Mouse (Mus musculus) liver, adult 2 months (tissue): ENCODE results near the gene Faf1. TPM values are rescaled to one million over a fixed set of nuclear protein-coding genes. Genes with fewer than 3 reads are reported as not detected.
"Not testable (repeated sequence)": the region's sequence is repeated elsewhere in the genome, so short reads cannot be mapped to it uniquely, and the experiment has no call there.

Source experiments
- DNase-seq: peaks from one replicate; pipeline ENCODE4 v3.0.0-alpha.2; 2011; ENCODE audit warnings: low read depth, low spot score; ENCODE audit errors: extremely low read depth
- H3K27ac ChIP-seq: fragments of 200-500 bp; replicated peaks from 2 replicates; pipeline ENCODE4 v1.5.1; 2012; ENCODE audit warnings: low read depth, mild to moderate bottlenecking, control low read depth, inconsistent platforms, low read length; ENCODE audit not compliant: insufficient read depth
- H3K27me3 ChIP-seq: fragments of 200-500 bp; 2 replicates; pipeline ENCODE4 v1.6.1; 2012; ENCODE audit warnings: mild to moderate bottlenecking, moderate library complexity, low read length, inconsistent platforms; ENCODE audit not compliant: control insufficient read depth, insufficient read depth
- H3K36me3 ChIP-seq: fragments of 200-500 bp; 2 replicates; pipeline ENCODE4 v1.6.1; 2012; ENCODE audit warnings: low read length, inconsistent platforms; ENCODE audit not compliant: control insufficient read depth, insufficient read depth
- H3K4me1 ChIP-seq: fragments of 200-500 bp; 2 replicates; pipeline ENCODE4 v1.6.1; 2011; ENCODE audit warnings: low read length; ENCODE audit not compliant: control insufficient read depth, insufficient read depth
- H3K4me3 ChIP-seq: fragments of 200-500 bp; 2 replicates; pipeline ENCODE4 v1.5.1; 2011; ENCODE audit warnings: low read depth, mild to moderate bottlenecking, control low read depth, low read length, moderate library complexity; ENCODE audit not compliant: insufficient read depth
- H3K79me2 ChIP-seq: fragments of 200-500 bp; 2 replicates; pipeline ENCODE4 v1.6.1; 2012; ENCODE audit warnings: inconsistent platforms, mild to moderate bottlenecking, low read length, moderate library complexity; ENCODE audit not compliant: control insufficient read depth, insufficient read depth
- H3K9ac ChIP-seq: fragments of 200-500 bp; 2 replicates; pipeline ENCODE4 v1.6.1; 2012; ENCODE audit warnings: low read depth, mild to moderate bottlenecking, control low read depth, inconsistent platforms, low read length
- CTCF ChIP-seq: fragments of 200-500 bp; IDR thresholded peaks from 2 replicates; pipeline ENCODE4 v1.5.1; 2011; ENCODE audit warnings: low read depth, low read length, control low read depth
- POLR2A ChIP-seq: fragments of 200-500 bp; IDR thresholded peaks from 2 replicates; pipeline ENCODE4 v1.6.1; 2011; ENCODE audit warnings: low read length, control low read depth; ENCODE audit not compliant: insufficient read depth; ENCODE audit errors: extremely low read depth
- WGBS: fragments of 180-500 bp; shearing (Covaris S2); methylation state at CpG from one replicate; pipeline ENCODE4 v1.1.7; 2018; 5-methylcytosine and 5-hydroxymethylcytosine counted together
- polyA plus RNA-seq: library from polyadenylated mRNA; depleted of rRNA; stranded (reverse); fragments of >200 nt; gene quantifications from 2 replicates; pipeline ENCODE4 v1.2.3, GENCODE M21; 2012
- total RNA-seq: library from RNA; depleted of rRNA; stranded (reverse); fragments of >200 nt; gene quantifications from 2 replicates; pipeline ENCODE4 v1.2.3, GENCODE M21; 2014

Gene Faf1
- total and polyA plus RNA-seq, 2 experiments: 4.7 to 21.7 TPM

GRCm38 (mm10) chr4:109677221-109677620 is 833 bp downstream of the Faf1 start:
- Histone ChIP-seq H3K4me1 (peaks cover 4% of the 10 kb centered on the region; the same call in 1 of the 2 replicates), H3K27ac (peak overlapping the region; percentile 79), H3K4me3 (peak overlapping the region; percentile 85), H3K36me3 (no peaks in the 10 kb centered on the region), H3K9ac (peak overlapping the region; percentile 82), H3K27me3 (no peaks in the 10 kb centered on the region), H3K79me2 (peaks cover 6% of the 10 kb centered on the region; the same call in 1 of the 2 replicates)
- 3% methylated on average over 3 of the region's 3 CpGs for WGBS
- DNase-seq: peak; percentile 13
- TF ChIP-seq POLR2A (no peak), CTCF (no peak)

GRCm38 (mm10) chr4:109683561-109683960 is 7.2 kb downstream of the Faf1 start:
- no peak overlapping the region for H3K9ac ChIP-seq
- 70% methylated on average over 2 of the region's 2 CpGs for WGBS
- TF ChIP-seq CTCF: no peak
- DNase-seq: no peak
- H3K79me2 ChIP-seq: peaks cover 17% of the 10 kb centered on the region; the same call in 1 of the 2 replicates
- H3K4me1 ChIP-seq: no peaks in the 10 kb centered on the region
- no peaks in the 10 kb centered on the region for H3K36me3 ChIP-seq
- H3K4me3 ChIP-seq: no peak overlapping the region
- no peaks in the 10 kb centered on the region for H3K27me3 ChIP-seq
- no peak overlapping the region for H3K27ac ChIP-seq

GRCm38 (mm10) chr4:109692674-109693073 is 16.3 kb downstream of the Faf1 start:
- Histone ChIP-seq H3K27me3 (no peaks in the 10 kb centered on the region), H3K4me3 (no peak overlapping the region), H3K36me3 (no peaks in the 10 kb centered on the region), H3K9ac (no peak overlapping the region), H3K79me2 (peaks cover 10% of the 10 kb centered on the region; the same call in 1 of the 2 replicates), H3K27ac (no peak overlapping the region), H3K4me1 (no peaks in the 10 kb centered on the region; the same call in 1 of the 2 replicates)
- DNase-seq: no peak
- TF ChIP-seq CTCF: no peak
- no peak for TF ChIP-seq POLR2A

- not testable (repeated sequence) for H3K4me1 ChIP-seq, H3K4me3 ChIP-seq, DNase-seq, H3K36me3 ChIP-seq, H3K27ac ChIP-seq, H3K9ac ChIP-seq, H3K27me3 ChIP-seq
- WGBS: 68% methylated on average over 3 of the region's 3 CpGs
- H3K79me2 ChIP-seq: peaks cover 12% of the 10 kb centered on the region; the same call in 1 of the 2 replicates
Measured at GRCm38 (mm10) chr4:109700727-109701126, 24.3 kb downstream of the Faf1 start.

GRCm38 (mm10) chr4:109703568-109703967 is 27.2 kb downstream of the Faf1 start:
- DNase-seq: peak; percentile 57
- H3K36me3 ChIP-seq: no peaks in the 10 kb centered on the region

GRCm38 (mm10) chr4:109705349-109705748 is 29.0 kb downstream of the Faf1 start:
- WGBS: 71% methylated on average over 2 of the region's 2 CpGs
- Histone ChIP-seq H3K36me3 (no peaks in the 10 kb centered on the region), H3K9ac (no peak overlapping the region), H3K4me3 (no peak overlapping the region), H3K4me1 (peaks cover 7% of the 10 kb centered on the region), H3K27me3 (no peaks in the 10 kb centered on the region), H3K79me2 (peaks cover 21% of the 10 kb centered on the region; the same call in 1 of the 2 replicates), H3K27ac (no peak overlapping the region)
- TF ChIP-seq CTCF: no peak
- no peak for TF ChIP-seq POLR2A
- no peak for DNase-seq

More at GRCm38 (mm10) chr4:109703568-109703967, 27.2 kb downstream of the Faf1 start:
- H3K27ac ChIP-seq: no peak overlapping the region
- H3K4me1 ChIP-seq: peaks cover 7% of the 10 kb centered on the region
- peaks cover 21% of the 10 kb centered on the region; the same call in 1 of the 2 replicates for H3K79me2 ChIP-seq
- no peak overlapping the region for H3K9ac ChIP-seq
- TF ChIP-seq CTCF: peak; percentile 52
- no peak for TF ChIP-seq POLR2A
- H3K4me3 ChIP-seq: no peak overlapping the region
- H3K27me3 ChIP-seq: no peaks in the 10 kb centered on the region
